Mouse (Mus musculus): Measurements from ENCODE around the gene Tril. TPM values are rescaled to one million over a fixed set of nuclear protein-coding genes. Genes with fewer than 3 reads are reported as not detected.

Gene Tril
- polyA plus RNA-seq, 1 experiment from 2014 or later = 5.5 TPM

GRCm38 (mm10) chr6:53825213-53825612, 4.6 kb upstream of the Tril start:
- no peak overlapping the region for H3K9ac ChIP-seq (ENCODE audit: low read depth, low read length)
- no peaks in the 10 kb centered on the region for H3K9me3 ChIP-seq (replicated peaks; ENCODE audit: control insufficient read depth, low read length)
- no peak overlapping the region for H3K4me2 ChIP-seq
- no peak overlapping the region for H3K4me3 ChIP-seq (ENCODE audit: low read depth, low read length)
- no peak overlapping the region for H3K27ac ChIP-seq (ENCODE audit: low read depth, low read length)
- H3K36me3 ChIP-seq (ENCODE audit: control insufficient read depth, insufficient read depth, low read length) = no peaks in the 10 kb centered on the region
- ATAC-seq (replicated peaks; ENCODE audit: insufficient number of reproducible peaks, low FRiP score, low TSS enrichment) = no peak
- no peaks in the 10 kb centered on the region; the same call in 1 of the 2 replicates for H3K4me1 ChIP-seq (ENCODE audit: control insufficient read depth, insufficient read depth, low read length)
- peaks cover 17% of the 10 kb centered on the region for H3K27me3 ChIP-seq (ENCODE audit: control insufficient read depth, insufficient read depth, low read length)
- 43% methylated on average over 4 of the region's 4 CpGs for WGBS (ENCODE audit: insufficient replicate concordance)

- 3% methylated on average over 18 of the region's 18 CpGs for WGBS (ENCODE audit: insufficient replicate concordance)
- peak overlapping the region; percentile 1; the same call in 1 of the 2 replicates for H3K27ac ChIP-seq (ENCODE audit: low read depth, low read length)
- peak overlapping the region; percentile 59 for H3K4me3 ChIP-seq (ENCODE audit: low read depth, low read length)
- H3K9me3 ChIP-seq (replicated peaks; ENCODE audit: control insufficient read depth, low read length) = no peaks in the 10 kb centered on the region
- ATAC-seq (replicated peaks; ENCODE audit: insufficient number of reproducible peaks, low FRiP score, low TSS enrichment) = no peak
- H3K9ac ChIP-seq (ENCODE audit: low read depth, low read length) = peak overlapping the region; percentile 76
- peak overlapping the region; percentile 87 for H3K4me2 ChIP-seq
- peaks cover 22% of the 10 kb centered on the region for H3K4me1 ChIP-seq (ENCODE audit: control insufficient read depth, insufficient read depth, low read length)
- H3K36me3 ChIP-seq (ENCODE audit: control insufficient read depth, insufficient read depth, low read length) = no peaks in the 10 kb centered on the region
- H3K27me3 ChIP-seq (ENCODE audit: control insufficient read depth, insufficient read depth, low read length) = peaks cover 48% of the 10 kb centered on the region
Measured at GRCm38 (mm10) chr6:53821041-53821501, 441 bp upstream of the Tril start.

GRCm38 (mm10) chr6:53819761-53820485, 707 bp downstream of the Tril start:
- Histone ChIP-seq H3K36me3 (ENCODE audit: control insufficient read depth, insufficient read depth, low read length) (no peaks in the 10 kb centered on the region), H3K27ac (ENCODE audit: low read depth, low read length) (peak overlapping the region; percentile 50), H3K9me3 (replicated peaks; ENCODE audit: control insufficient read depth, low read length) (no peaks in the 10 kb centered on the region), H3K4me1 (ENCODE audit: control insufficient read depth, insufficient read depth, low read length) (peaks cover 22% of the 10 kb centered on the region), H3K4me3 (ENCODE audit: low read depth, low read length) (peak overlapping the region; percentile 59), H3K4me2 (peak overlapping the region; percentile 87), H3K9ac (ENCODE audit: low read depth, low read length) (peak overlapping the region; percentile 76), H3K27me3 (ENCODE audit: control insufficient read depth, insufficient read depth, low read length) (peaks cover 48% of the 10 kb centered on the region)
- WGBS (ENCODE audit: insufficient replicate concordance) = 1% methylated on average over 62 of the region's 64 CpGs
- 0 out of 2 replicates have a peak, but pooled peaks have one; percentile 45 for ATAC-seq (replicated peaks; ENCODE audit: insufficient number of reproducible peaks, low FRiP score, low TSS enrichment)

GRCm38 (mm10) chr6:53818732-53819661, 1.6 kb downstream of the Tril start:
- no peaks in the 10 kb centered on the region for H3K9me3 ChIP-seq (replicated peaks; ENCODE audit: control insufficient read depth, low read length)
- no peak overlapping the region for H3K27ac ChIP-seq (ENCODE audit: low read depth, low read length)
- ATAC-seq (replicated peaks; ENCODE audit: insufficient number of reproducible peaks, low FRiP score, low TSS enrichment) = peak; percentile 9; the same call in 1 of the 2 replicates
- H3K9ac ChIP-seq (ENCODE audit: low read depth, low read length) = peak overlapping the region; percentile 76
- peak overlapping the region; percentile 87 for H3K4me2 ChIP-seq
- H3K36me3 ChIP-seq (ENCODE audit: control insufficient read depth, insufficient read depth, low read length) = no peaks in the 10 kb centered on the region
- H3K4me3 ChIP-seq (ENCODE audit: low read depth, low read length) = peak overlapping the region; percentile 59
- 5% methylated on average over 52 of the region's 52 CpGs for WGBS (ENCODE audit: insufficient replicate concordance)
- peaks cover 48% of the 10 kb centered on the region for H3K27me3 ChIP-seq (ENCODE audit: control insufficient read depth, insufficient read depth, low read length)
- H3K4me1 ChIP-seq (ENCODE audit: control insufficient read depth, insufficient read depth, low read length) = peaks cover 22% of the 10 kb centered on the region

GRCm38 (mm10) chr6:53818264-53818731, 2.3 kb downstream of the Tril start:
- ATAC-seq (replicated peaks; ENCODE audit: insufficient number of reproducible peaks, low FRiP score, low TSS enrichment) = no peak
- Histone ChIP-seq H3K4me1 (ENCODE audit: control insufficient read depth, insufficient read depth, low read length) (peaks cover 22% of the 10 kb centered on the region), H3K4me2 (peak overlapping the region; percentile 87), H3K27ac (ENCODE audit: low read depth, low read length) (no peak overlapping the region), H3K9ac (ENCODE audit: low read depth, low read length) (peak overlapping the region; percentile 52), H3K27me3 (ENCODE audit: control insufficient read depth, insufficient read depth, low read length) (peaks cover 46% of the 10 kb centered on the region), H3K9me3 (replicated peaks; ENCODE audit: control insufficient read depth, low read length) (no peaks in the 10 kb centered on the region), H3K4me3 (ENCODE audit: low read depth, low read length) (peak overlapping the region; percentile 59), H3K36me3 (ENCODE audit: control insufficient read depth, insufficient read depth, low read length) (no peaks in the 10 kb centered on the region)
- 2% methylated on average over 42 of the region's 42 CpGs for WGBS (ENCODE audit: insufficient replicate concordance)

GRCm38 (mm10) chr6:53817763-53818174, 2.9 kb downstream of the Tril start:
- Histone ChIP-seq H3K9ac (ENCODE audit: low read depth, low read length) (peak overlapping the region; percentile 52), H3K4me1 (ENCODE audit: control insufficient read depth, insufficient read depth, low read length) (peaks cover 22% of the 10 kb centered on the region)
- 14% methylated on average over 33 of the region's 33 CpGs for WGBS (ENCODE audit: insufficient replicate concordance)

GRCm38 (mm10) chr6:53816661-53817060, 4.0 kb downstream of the Tril start:
- H3K9ac ChIP-seq (ENCODE audit: low read depth, low read length) = no peak overlapping the region
- WGBS (ENCODE audit: insufficient replicate concordance) = 69% methylated on average over 8 of the region's 8 CpGs

More at GRCm38 (mm10) chr6:53817763-53818174, 2.9 kb downstream of the Tril start:
- Histone ChIP-seq H3K9me3 (replicated peaks; ENCODE audit: control insufficient read depth, low read length) (no peaks in the 10 kb centered on the region), H3K27ac (ENCODE audit: low read depth, low read length) (no peak overlapping the region), H3K4me3 (ENCODE audit: low read depth, low read length) (peak overlapping the region; percentile 59), H3K4me2 (peak overlapping the region; percentile 87), H3K27me3 (ENCODE audit: control insufficient read depth, insufficient read depth, low read length) (peaks cover 45% of the 10 kb centered on the region), H3K36me3 (ENCODE audit: control insufficient read depth, insufficient read depth, low read length) (no peaks in the 10 kb centered on the region)
- ATAC-seq (replicated peaks; ENCODE audit: insufficient number of reproducible peaks, low FRiP score, low TSS enrichment) = no peak

GRCm38 (mm10) chr6:53815691-53816090, 4.9 kb downstream of the Tril start:
- peaks cover 30% of the 10 kb centered on the region for H3K27me3 ChIP-seq (ENCODE audit: control insufficient read depth, insufficient read depth, low read length)
- WGBS (ENCODE audit: insufficient replicate concordance) = 59% methylated on average over 7 of the region's 7 CpGs
- H3K9me3 ChIP-seq (replicated peaks; ENCODE audit: control insufficient read depth, low read length) = no peaks in the 10 kb centered on the region
- no peak for ATAC-seq (replicated peaks; ENCODE audit: insufficient number of reproducible peaks, low FRiP score, low TSS enrichment)
- no peak overlapping the region for H3K4me2 ChIP-seq
- H3K9ac ChIP-seq (ENCODE audit: low read depth, low read length) = no peak overlapping the region
- peaks cover 22% of the 10 kb centered on the region for H3K4me1 ChIP-seq (ENCODE audit: control insufficient read depth, insufficient read depth, low read length)
- H3K36me3 ChIP-seq (ENCODE audit: control insufficient read depth, insufficient read depth, low read length) = no peaks in the 10 kb centered on the region
- H3K4me3 ChIP-seq (ENCODE audit: low read depth, low read length) = no peak overlapping the region
- H3K27ac ChIP-seq (ENCODE audit: low read depth, low read length) = no peak overlapping the region

More at GRCm38 (mm10) chr6:53816661-53817060, 4.0 kb downstream of the Tril start:
- Histone ChIP-seq H3K9me3 (replicated peaks; ENCODE audit: control insufficient read depth, low read length) (no peaks in the 10 kb centered on the region), H3K36me3 (ENCODE audit: control insufficient read depth, insufficient read depth, low read length) (no peaks in the 10 kb centered on the region), H3K4me2 (no peak overlapping the region), H3K4me1 (ENCODE audit: control insufficient read depth, insufficient read depth, low read length) (peaks cover 22% of the 10 kb centered on the region), H3K27ac (ENCODE audit: low read depth, low read length) (no peak overlapping the region), H3K27me3 (ENCODE audit: control insufficient read depth, insufficient read depth, low read length) (peaks cover 38% of the 10 kb centered on the region), H3K4me3 (ENCODE audit: low read depth, low read length) (no peak overlapping the region)
- no peak for ATAC-seq (replicated peaks; ENCODE audit: insufficient number of reproducible peaks, low FRiP score, low TSS enrichment)
